Mouse (Mus musculus): ENCODE results near the gene Olfr560.

DNA sequence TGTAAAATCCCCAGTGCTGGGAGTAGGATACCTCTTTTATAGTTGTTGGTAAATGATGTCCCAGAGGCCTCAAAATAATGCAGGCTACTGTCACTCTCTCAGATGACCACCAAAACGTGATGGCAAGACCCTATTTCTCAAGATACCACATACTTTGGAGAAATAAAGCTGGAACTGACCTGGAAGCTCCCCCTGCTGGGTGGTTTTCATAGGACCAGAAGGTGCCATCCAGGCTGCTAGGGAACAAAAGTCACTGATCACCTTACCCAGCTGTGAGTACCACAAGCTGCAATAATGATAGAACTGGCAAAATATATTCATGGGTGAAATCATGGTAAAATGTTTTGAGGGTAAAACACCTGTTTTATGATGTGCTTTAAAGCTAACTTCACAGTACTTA is 7.1 kb downstream of the Olfr560 start:
- TF ChIP-seq CTCF (IDR thresholded peaks at IDR 0.05; ENCODE audit: insufficient read depth, low read length) (no peak), POLR2A (IDR thresholded peaks at IDR 0.05; ENCODE audit: borderline replicate concordance, extremely low read depth, low read depth, low read length) (no peak)

Measured in lung, adult 2 months (tissue).